Mouse (Mus musculus): ENCODE results near the gene Islr2.

DNA sequence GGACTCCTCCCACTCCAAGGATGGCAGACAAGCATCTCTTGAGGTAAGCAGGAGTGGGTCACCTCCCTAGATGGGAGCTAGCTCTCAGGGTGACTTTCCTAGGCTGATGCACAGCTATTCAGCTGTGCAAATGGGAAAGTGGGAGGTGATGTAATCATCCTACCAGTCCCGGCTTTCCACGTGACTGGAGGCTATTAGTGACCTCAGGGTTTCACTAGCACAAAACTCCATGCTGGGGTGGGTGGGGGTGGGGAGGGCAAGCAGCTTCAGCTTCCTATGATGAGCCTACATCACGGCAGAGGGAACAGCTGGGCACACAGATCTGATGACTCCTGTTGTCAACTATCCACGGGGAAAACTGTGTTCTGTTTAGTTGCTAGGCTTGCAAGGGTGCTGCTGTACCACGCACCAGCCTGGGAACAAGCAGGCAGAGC is 29.3 kb downstream of the Islr2 start:
- TF ChIP-seq CTCF (IDR thresholded peaks at IDR 0.05; ENCODE audit: control insufficient read depth, insufficient read depth, insufficient read length): no peak
- no peak for TF ChIP-seq MYOG (IDR thresholded peaks at IDR 0.05; ENCODE audit: control insufficient read depth, extremely low read depth, insufficient read length)
- TF ChIP-seq CEBPB (IDR thresholded peaks at IDR 0.05; ENCODE audit: low read depth): no peak
- no peak for TF ChIP-seq MAX (IDR thresholded peaks at IDR 0.05)
- TF ChIP-seq MYOD1 (IDR thresholded peaks at IDR 0.05; ENCODE audit: control insufficient read depth, insufficient read length, low read depth): peak; percentile 75
- peak; percentile 79 for TF ChIP-seq USF1 (IDR thresholded peaks at IDR 0.05; ENCODE audit: low read depth)

Data from C2C12 (cell line).